Mouse (Mus musculus): Measurements from ENCODE around the gene Ltbp2.

DNA sequence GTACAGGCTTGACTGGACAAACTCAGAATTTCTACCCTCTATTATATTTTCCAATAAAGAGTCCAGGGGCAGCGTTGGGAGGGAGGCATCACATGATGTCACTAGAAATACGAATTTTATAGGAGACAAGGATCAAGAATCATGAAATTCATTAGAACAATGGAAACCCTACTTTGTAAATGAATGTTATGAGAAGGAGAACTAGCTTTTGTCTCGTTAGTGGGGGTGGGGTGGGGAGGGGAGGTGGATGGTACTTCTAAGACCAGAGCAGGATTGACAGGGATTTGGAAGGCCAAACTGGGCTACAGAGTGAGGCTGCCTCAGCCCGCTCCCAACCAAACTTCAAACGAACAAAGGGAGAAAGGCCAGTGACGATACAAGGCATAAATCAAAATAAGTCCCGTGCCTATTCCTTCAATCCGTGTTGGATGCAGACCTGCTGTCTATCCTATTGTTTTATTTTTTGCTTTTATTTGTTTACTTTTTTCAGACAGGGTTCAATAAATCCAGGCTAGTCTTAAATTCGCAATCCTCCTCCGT, 104.3 kb downstream of the Ltbp2 start:
- TF ChIP-seq POLR2A (IDR thresholded peaks at IDR 0.05; ENCODE audit: insufficient read depth, low read depth, low read length) (no peak), CTCF (IDR thresholded peaks at IDR 0.05) (no peak), EP300 (IDR thresholded peaks at IDR 0.05; ENCODE audit: insufficient read depth, low read depth, low read length) (no peak)

Data from heart, adult 2 months (tissue).